Mouse (Mus musculus) limb, embryonic 12.5 days (tissue): Measurements from ENCODE around the gene Nceh1. TPM values are rescaled to one million over a fixed set of nuclear protein-coding genes. Genes with fewer than 3 reads are reported as not detected.

ENCODE experiments used
- ATAC-seq: fragments of 200-750 bp; cut with Nextera tagmentation; 2 replicates; pipeline ENCODE4 v1.8.0; 2017; ENCODE audit warnings: low read depth, moderate TSS enrichment; ENCODE audit not compliant: insufficient number of reproducible peaks, insufficient read depth, low FRiP score, low TSS enrichment
- H3K27ac ChIP-seq: fragments of 300-500 bp; sonication (generic); 2 replicates; pipeline ENCODE4 v1.5.1; 2016; ENCODE audit warnings: mild to moderate bottlenecking, moderate library complexity
- H3K27me3 ChIP-seq: fragments of 300-500 bp; sonication (generic); 2 replicates; pipeline ENCODE4 v1.6.1; 2016; ENCODE audit warnings: mild to moderate bottlenecking, moderate library complexity
- H3K36me3 ChIP-seq: fragments of 300-500 bp; sonication (generic); 2 replicates; pipeline ENCODE4 v1.6.1; 2016; ENCODE audit warnings: mild to moderate bottlenecking, moderate library complexity
- H3K4me1 ChIP-seq: fragments of 300-500 bp; sonication (generic); replicated peaks from 2 replicates; pipeline ENCODE4 v1.6.1; 2016
- H3K4me2 ChIP-seq: fragments of 300-500 bp; sonication (generic); 2 replicates; pipeline ENCODE4 v1.6.1; 2016; ENCODE audit warnings: mild to moderate bottlenecking, moderate library complexity
- H3K4me3 ChIP-seq: fragments of 300-500 bp; sonication (generic); replicated peaks from 2 replicates; pipeline ENCODE4 v1.5.1; 2016; ENCODE audit warnings: mild to moderate bottlenecking
- H3K9ac ChIP-seq: fragments of 300-500 bp; sonication (generic); replicated peaks from 2 replicates; pipeline ENCODE4 v1.6.1; 2016; ENCODE audit warnings: mild to moderate bottlenecking, moderate library complexity
- H3K9me3 ChIP-seq: fragments of 300-500 bp; sonication (generic); 2 replicates; pipeline ENCODE4 v1.6.1; 2016; ENCODE audit warnings: mild to moderate bottlenecking, moderate library complexity
- WGBS: fragments of 180-500 bp; shearing (Covaris S2); methylation state at CpG from one replicate; pipeline ENCODE4 v1.1.7; 2016; 5-methylcytosine and 5-hydroxymethylcytosine counted together
- polyA plus RNA-seq: library from polyadenylated mRNA; unstranded; fragments of >200 nt; fragmentation: Nextera tagmentation; extraction: Ambion mirVana; gene quantifications from 2 replicates; pipeline ENCODE4 v1.2.1, GENCODE M21; 2016

The Nceh1 gene
- polyA plus RNA-seq, 1 experiment from 2014 or later, result 3.0 TPM

- Histone ChIP-seq H3K4me2 (no peak overlapping the region), H3K4me3 (no peak overlapping the region), H3K36me3 (no peaks in the 10 kb centered on the region), H3K4me1 (peaks cover 10% of the 10 kb centered on the region), H3K27ac (no peak overlapping the region), H3K9ac (no peak overlapping the region), H3K27me3 (no peaks in the 10 kb centered on the region), H3K9me3 (no peaks in the 10 kb centered on the region)
- no peak for ATAC-seq
- 62% methylated on average over 2 of the region's 2 CpGs for WGBS
These were observed 131.9 kb downstream of the Nceh1 start for GRCm38 (mm10) chr3:27314506-27315164.

DNA sequence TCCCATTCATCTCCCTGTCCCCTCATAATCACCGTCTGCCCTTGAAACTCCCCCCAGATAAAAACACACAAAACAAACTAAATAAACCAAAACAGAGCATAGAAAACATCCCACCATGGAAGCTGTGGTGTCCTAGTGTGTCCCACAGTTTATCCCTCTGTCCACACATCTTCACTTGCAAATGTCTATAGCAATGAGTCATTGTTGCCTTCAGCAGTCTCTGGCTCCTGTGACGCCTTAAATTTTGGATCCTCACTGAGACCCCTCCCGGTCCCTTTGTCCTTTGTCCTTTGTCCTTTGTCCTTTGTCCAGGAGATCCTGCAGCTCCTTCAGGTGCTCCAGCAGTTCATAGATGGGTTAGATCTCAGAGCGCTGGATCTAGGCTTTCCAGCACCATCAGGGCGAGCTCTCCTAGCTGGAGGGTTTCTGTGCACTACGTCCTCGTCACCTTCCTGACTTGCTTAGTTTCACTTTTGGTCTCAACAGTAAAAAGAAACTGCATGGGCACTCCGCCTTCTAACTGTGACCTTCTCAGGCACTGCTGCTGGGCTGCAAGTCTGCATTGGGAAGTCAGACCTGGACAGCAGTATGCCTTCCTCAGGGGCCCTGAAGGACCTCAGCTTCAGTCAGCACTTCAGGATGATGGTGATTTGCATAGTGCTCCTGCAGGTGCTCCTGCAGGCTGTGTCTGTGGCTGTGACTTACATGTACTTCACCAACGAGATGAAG is 134.0 kb downstream of the Nceh1 start, which contains the start of gene Tnfsf10:
Gene Tnfsf10 (plus strand): TSS at position 470 of the 729 bp plus-strand sequence.
- Histone ChIP-seq H3K36me3 (no peaks in the 10 kb centered on the region), H3K9ac (no peak within 1 kb of the TSS), H3K27ac (no peak within 1 kb of the TSS), H3K9me3 (no peaks in the 10 kb centered on the region), H3K4me1 (peaks cover 13% of the 10 kb centered on the region), H3K27me3 (no peaks in the 10 kb centered on the region), H3K4me2 (peak within 1 kb of the TSS; percentile 30), H3K4me3 (no peak within 1 kb of the TSS)
- 75% methylated on average over 9 of the region's 9 CpGs for WGBS
- peak; percentile 42; the same call in 1 of the 2 replicates for ATAC-seq

GRCm38 (mm10) chr3:27317288-27318024 is 134.7 kb downstream of the Nceh1 start:
- no peaks in the 10 kb centered on the region for H3K9me3 ChIP-seq
- no peak for ATAC-seq
- 56% methylated on average over 4 of the region's 4 CpGs for WGBS
- no peaks in the 10 kb centered on the region for H3K36me3 ChIP-seq
- H3K4me1 ChIP-seq, result peaks cover 13% of the 10 kb centered on the region
- H3K9ac ChIP-seq, result no peak overlapping the region
- H3K4me3 ChIP-seq, result no peak overlapping the region
- peak overlapping the region; percentile 30 for H3K4me2 ChIP-seq
- no peaks in the 10 kb centered on the region for H3K27me3 ChIP-seq
- H3K27ac ChIP-seq, result no peak overlapping the region

GRCm38 (mm10) chr3:27319650-27320049 is 136.9 kb downstream of the Nceh1 start:
- Histone ChIP-seq H3K27ac (no peak overlapping the region), H3K9ac (no peak overlapping the region), H3K9me3 (no peaks in the 10 kb centered on the region), H3K36me3 (no peaks in the 10 kb centered on the region), H3K4me1 (peaks cover 21% of the 10 kb centered on the region), H3K4me2 (no peak overlapping the region), H3K27me3 (no peaks in the 10 kb centered on the region), H3K4me3 (no peak overlapping the region)
- WGBS, result 82% methylated on average over 1 of the region's 1 CpGs
- no peak for ATAC-seq

DNA sequence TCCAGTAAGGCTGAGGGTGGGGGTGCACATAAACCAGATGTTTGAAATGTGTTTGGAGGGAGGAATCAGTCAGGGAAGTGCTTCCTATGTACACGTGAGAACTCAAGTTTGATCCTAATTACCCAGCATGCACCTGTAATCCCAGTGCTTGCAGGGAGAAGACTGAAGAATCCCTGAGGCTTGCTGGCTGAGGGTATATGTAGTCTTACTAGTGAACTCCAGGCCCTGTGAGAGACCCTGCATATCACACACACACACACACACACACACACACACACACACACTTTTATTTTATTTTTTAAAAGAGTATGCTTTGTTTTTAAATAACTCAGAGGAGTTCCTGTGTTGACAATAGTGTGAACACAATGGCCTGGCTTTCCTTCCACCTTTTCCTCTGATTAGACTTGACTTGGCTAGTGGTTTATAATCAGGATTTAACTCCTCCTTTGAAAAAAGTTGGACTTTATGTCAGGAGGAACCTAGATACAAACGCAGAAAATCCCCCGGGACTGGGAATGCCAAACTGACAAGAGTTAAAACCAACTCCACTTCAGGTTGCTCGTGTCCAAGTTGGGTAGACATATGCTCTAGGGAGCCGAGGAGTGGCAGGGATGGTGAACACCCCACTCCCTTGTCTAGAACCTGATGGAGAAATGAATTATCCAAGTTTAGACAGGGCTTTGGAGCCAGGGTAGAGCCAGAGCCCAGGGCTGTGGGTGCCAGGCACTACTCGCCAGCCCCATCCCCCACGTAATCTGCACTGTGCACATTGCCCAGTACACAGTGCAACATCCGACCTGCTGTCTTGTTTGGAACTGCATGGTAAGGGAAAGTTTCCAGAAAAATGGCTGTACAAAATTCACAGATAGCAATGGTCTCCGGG is 138.1 kb downstream of the Nceh1 start:
- H3K4me2 ChIP-seq, result no peak overlapping the region
- no peak for ATAC-seq
- WGBS, result 77% methylated on average over 9 of the region's 9 CpGs

GRCm38 (mm10) chr3:27322591-27322990 is 139.8 kb downstream of the Nceh1 start:
- Histone ChIP-seq H3K4me3 (no peak overlapping the region), H3K9me3 (no peaks in the 10 kb centered on the region), H3K4me2 (no peak overlapping the region), H3K4me1 (peaks cover 11% of the 10 kb centered on the region; the same call in 1 of the 2 replicates), H3K27ac (no peak overlapping the region), H3K27me3 (no peaks in the 10 kb centered on the region), H3K36me3 (no peaks in the 10 kb centered on the region), H3K9ac (no peak overlapping the region)
- no peak for ATAC-seq
- WGBS, result 83% methylated on average over 9 of the region's 9 CpGs

More for the DNA sequence above, 138.1 kb downstream of the Nceh1 start:
- no peaks in the 10 kb centered on the region for H3K36me3 ChIP-seq
- no peak overlapping the region for H3K4me3 ChIP-seq
- peaks cover 21% of the 10 kb centered on the region for H3K4me1 ChIP-seq
- no peaks in the 10 kb centered on the region for H3K27me3 ChIP-seq
- no peak overlapping the region for H3K27ac ChIP-seq
- no peaks in the 10 kb centered on the region for H3K9me3 ChIP-seq
- no peak overlapping the region for H3K9ac ChIP-seq

- H3K4me2 ChIP-seq, result no peak overlapping the region
- WGBS, result 45% methylated on average over 5 of the region's 5 CpGs
- H3K9me3 ChIP-seq, result no peaks in the 10 kb centered on the region
- no peak overlapping the region for H3K4me3 ChIP-seq
- H3K4me1 ChIP-seq, result peaks cover 11% of the 10 kb centered on the region; the same call in 1 of the 2 replicates
- no peaks in the 10 kb centered on the region for H3K36me3 ChIP-seq
- ATAC-seq, result no peak
- H3K27ac ChIP-seq, result no peak overlapping the region
- H3K27me3 ChIP-seq, result no peaks in the 10 kb centered on the region
- no peak overlapping the region for H3K9ac ChIP-seq
These were observed 140.8 kb downstream of the Nceh1 start for GRCm38 (mm10) chr3:27323551-27323950.

DNA sequence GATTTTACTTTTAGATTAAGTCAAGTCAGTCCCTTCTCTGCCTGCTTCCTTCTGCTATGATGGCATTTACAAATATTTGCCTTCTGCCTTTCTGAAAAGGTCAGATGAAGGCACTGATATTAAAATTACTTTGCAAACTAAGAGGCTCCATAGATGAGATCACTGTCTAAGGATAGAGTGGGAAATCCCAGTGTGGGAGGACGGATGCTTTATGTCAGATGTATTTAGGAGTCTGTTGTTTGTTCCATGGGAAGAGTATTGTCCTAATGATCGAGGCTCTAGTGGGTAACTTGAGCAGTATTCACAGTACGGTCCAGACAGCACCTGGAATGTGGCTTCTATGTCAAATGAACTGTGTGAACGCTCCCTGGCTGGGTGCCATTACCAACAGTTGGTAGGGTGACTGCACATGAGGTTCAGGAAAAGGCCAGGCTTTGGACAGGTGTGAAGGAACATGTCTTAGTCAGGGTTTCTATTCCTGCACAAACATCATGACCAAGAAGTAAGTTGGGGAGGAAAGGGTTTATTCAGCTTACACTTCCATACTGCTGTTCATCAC is 143.9 kb downstream of the Nceh1 start:
- no peak for ATAC-seq
- no peaks in the 10 kb centered on the region for H3K36me3 ChIP-seq
- 74% methylated on average over 4 of the region's 4 CpGs for WGBS

DNA sequence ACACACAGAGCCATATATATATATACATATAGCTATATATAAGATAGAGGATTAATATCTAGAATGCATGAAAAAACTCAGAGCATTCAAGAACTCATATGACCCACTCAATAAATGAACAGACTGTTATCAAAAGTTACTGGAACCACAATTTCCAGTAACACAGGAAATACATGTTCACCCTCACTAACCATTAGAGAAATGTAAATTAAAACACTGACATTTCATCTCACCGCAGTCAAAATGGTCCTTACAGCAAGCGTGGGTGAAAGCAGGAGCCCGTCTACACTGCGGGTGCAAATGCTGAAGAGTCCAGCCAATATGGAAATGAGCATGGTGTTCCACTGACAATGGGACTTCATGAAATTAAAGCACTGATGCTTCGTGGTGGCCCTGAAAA is 147.9 kb downstream of the Nceh1 start:
- Histone ChIP-seq H3K4me3 (no peak overlapping the region), H3K36me3 (no peaks in the 10 kb centered on the region), H3K4me2 (no peak overlapping the region), H3K27ac (no peak overlapping the region), H3K9me3 (no peaks in the 10 kb centered on the region), H3K9ac (no peak overlapping the region), H3K27me3 (no peaks in the 10 kb centered on the region), H3K4me1 (no peaks in the 10 kb centered on the region)
- 91% methylated on average over 5 of the region's 5 CpGs for WGBS
- no peak for ATAC-seq

More for the DNA sequence above, 143.9 kb downstream of the Nceh1 start:
- 0 out of 2 replicates have a peak, but pooled peaks cover 8% of the 10 kb centered on the region for H3K4me1 ChIP-seq
- no peaks in the 10 kb centered on the region for H3K9me3 ChIP-seq
- no peak overlapping the region for H3K9ac ChIP-seq
- H3K4me3 ChIP-seq, result no peak overlapping the region
- H3K27ac ChIP-seq, result no peak overlapping the region
- no peaks in the 10 kb centered on the region for H3K27me3 ChIP-seq
- no peak overlapping the region for H3K4me2 ChIP-seq
